Mouse (Mus musculus) erythroblast, embryonic 14.5 days (primary cell): Measurements from ENCODE around the gene Rpap2.

Experiments
- GATA1 ChIP-seq: IDR thresholded peaks from 2 replicates; pipeline ENCODE4 v1.6.1; 2012; ENCODE audit warnings: low read length, inconsistent platforms, mixed read lengths
- TAL1 ChIP-seq: IDR thresholded peaks from 3 replicates; pipeline ENCODE4 v1.6.1; 2012; ENCODE audit warnings: low read length, inconsistent platforms, mixed read lengths

DNA sequence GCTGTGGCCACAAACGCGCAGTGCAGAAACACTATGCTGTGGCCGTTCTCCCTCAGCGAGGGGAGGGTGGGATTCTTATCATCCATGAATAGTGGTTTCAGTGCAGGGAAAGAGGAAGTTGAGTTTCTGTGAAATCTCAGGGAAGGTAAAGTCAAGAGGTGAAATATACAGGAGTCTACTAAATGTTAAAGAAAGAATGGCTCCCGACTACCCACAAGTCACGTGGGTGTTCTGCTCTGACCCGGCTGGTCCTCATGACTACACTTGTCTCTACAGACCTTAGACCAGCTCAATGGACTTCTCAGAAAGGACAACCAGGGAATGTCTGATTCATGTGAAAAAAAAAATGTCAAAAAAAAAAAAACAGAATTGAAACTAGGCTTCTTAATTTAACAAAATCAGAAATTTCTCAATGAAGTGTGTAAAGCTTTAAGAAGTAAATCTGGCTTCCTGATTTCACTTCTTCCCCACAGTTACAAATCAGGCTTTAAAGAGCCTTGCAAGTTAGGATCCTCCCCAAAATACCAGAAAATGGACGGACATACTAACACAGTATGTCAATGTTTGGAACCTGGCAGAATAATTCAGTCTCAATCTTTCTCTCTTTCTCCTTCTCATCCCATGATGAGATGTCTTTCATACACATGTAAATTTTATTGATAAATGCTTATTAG lies 111.1 kb downstream of the Rpap2 start:
- no peak for TF ChIP-seq GATA1
- no peak for TF ChIP-seq TAL1
